Mouse (Mus musculus) embryo, embryonic 10.5 days (tissue): Measurements from ENCODE around the gene Eno3.

Experiments
- DNase-seq: peaks from one replicate; pipeline ENCODE4 v3.0.0-alpha.2; 2015; ENCODE audit warnings: low spot score

Eno3 gene

GRCm38 (mm10) chr11:70681897-70682581 lies 25.0 kb downstream of the Eno3 start:
- DNase-seq = peak; percentile 91

GRCm38 (mm10) chr11:70683640-70684039 lies 26.6 kb downstream of the Eno3 start:
- DNase-seq = no peak

GRCm38 (mm10) chr11:70686901-70687566 lies 30.0 kb downstream of the Eno3 start:
- peak; percentile 58 for DNase-seq

- DNase-seq = peak; percentile 93
Measured at GRCm38 (mm10) chr11:70687601-70688199, 30.7 kb downstream of the Eno3 start, which contains the start of gene Camta2. Gene Camta2 (minus strand): TSS chr11:70688105.

GRCm38 (mm10) chr11:70688372-70688771 lies 31.4 kb downstream of the Eno3 start:
- DNase-seq = peak; percentile 51

GRCm38 (mm10) chr11:70689578-70689977 lies 32.6 kb downstream of the Eno3 start:
- DNase-seq = no peak

- DNase-seq = no peak
Measured at GRCm38 (mm10) chr11:70693504-70693903, 36.5 kb downstream of the Eno3 start.

- no peak for DNase-seq
Measured at GRCm38 (mm10) chr11:70697376-70697775, 40.4 kb downstream of the Eno3 start.

GRCm38 (mm10) chr11:70699051-70699450 lies 42.0 kb downstream of the Eno3 start:
- DNase-seq = no peak

GRCm38 (mm10) chr11:70699722-70700556 lies 42.9 kb downstream of the Eno3 start, which contains the start of the genes Inca1 and Kif1c:
Gene Inca1 (minus strand): TSS chr11:70700155.
Gene Kif1c (plus strand): TSS chr11:70700548.
- DNase-seq = peak; percentile 93

GRCm38 (mm10) chr11:70700613-70701012 lies 43.6 kb downstream of the Eno3 start:
- DNase-seq = peak; percentile 57

- DNase-seq = peak; percentile 19
Measured at GRCm38 (mm10) chr11:70701221-70701955, 44.4 kb downstream of the Eno3 start.

- DNase-seq = no peak
Measured at GRCm38 (mm10) chr11:70701984-70702733, 45.2 kb downstream of the Eno3 start.

- DNase-seq = no peak
Measured at GRCm38 (mm10) chr11:70702781-70703180, 45.8 kb downstream of the Eno3 start.

- DNase-seq = no peak
Measured at GRCm38 (mm10) chr11:70706127-70706526, 49.1 kb downstream of the Eno3 start.

GRCm38 (mm10) chr11:70711026-70711425 lies 54.0 kb downstream of the Eno3 start:
- DNase-seq = no peak
